Mouse (Mus musculus): ENCODE results near the gene Mfsd11.
"Not testable (repeated sequence)": the region's sequence is repeated elsewhere in the genome, so short reads cannot be mapped to it uniquely, and the experiment has no call there.

Gene Mfsd11

GRCm38 (mm10) chr11:116882446-116882845 lies 30.2 kb downstream of the Mfsd11 start:
- no peak for DNase-seq (ENCODE audit: low spot score)

GRCm38 (mm10) chr11:116884061-116884460 lies 31.8 kb downstream of the Mfsd11 start:
- no peak for DNase-seq (ENCODE audit: low spot score)

GRCm38 (mm10) chr11:116885275-116886151 lies 33.3 kb downstream of the Mfsd11 start:
- DNase-seq (ENCODE audit: low spot score) = peak; percentile 94

GRCm38 (mm10) chr11:116887136-116887535 lies 34.9 kb downstream of the Mfsd11 start:
- DNase-seq (ENCODE audit: low spot score) = no peak

- no peak for DNase-seq (ENCODE audit: low spot score)
Observed at GRCm38 (mm10) chr11:116893532-116894442, 41.5 kb downstream of the Mfsd11 start.

GRCm38 (mm10) chr11:116895402-116895801 lies 43.2 kb downstream of the Mfsd11 start:
- no peak for DNase-seq (ENCODE audit: low spot score)

GRCm38 (mm10) chr11:116899247-116899646 lies 47.0 kb downstream of the Mfsd11 start:
- DNase-seq (ENCODE audit: low spot score) = no peak

- not testable (repeated sequence) for DNase-seq (ENCODE audit: low spot score)
Observed at GRCm38 (mm10) chr11:116902588-116902987, 50.3 kb downstream of the Mfsd11 start.

- no peak for DNase-seq (ENCODE audit: low spot score)
Observed at GRCm38 (mm10) chr11:116905741-116906456, 53.7 kb downstream of the Mfsd11 start.

- no peak for DNase-seq (ENCODE audit: low spot score)
Observed at GRCm38 (mm10) chr11:116913573-116913972, 61.3 kb downstream of the Mfsd11 start.

- DNase-seq (ENCODE audit: low spot score) = no peak
Observed at GRCm38 (mm10) chr11:116914267-116914885, 62.1 kb downstream of the Mfsd11 start.

- DNase-seq (ENCODE audit: low spot score) = no peak
Observed at GRCm38 (mm10) chr11:116915241-116915640, 63.0 kb downstream of the Mfsd11 start.

- no peak for DNase-seq (ENCODE audit: low spot score)
Observed at GRCm38 (mm10) chr11:116917361-116917760, 65.1 kb downstream of the Mfsd11 start.

GRCm38 (mm10) chr11:116918323-116919185 lies 66.3 kb downstream of the Mfsd11 start, which contains the start of gene Mgat5b:
Mgat5b (plus strand) TSS chr11:116918863.
- DNase-seq (ENCODE audit: low spot score) = peak; percentile 89

- DNase-seq (ENCODE audit: low spot score) = peak; percentile 36
Observed at GRCm38 (mm10) chr11:116919186-116920020, 67.2 kb downstream of the Mfsd11 start.

GRCm38 (mm10) chr11:116920746-116921145 lies 68.5 kb downstream of the Mfsd11 start:
- DNase-seq (ENCODE audit: low spot score) = peak; percentile 81

GRCm38 (mm10) chr11:116922058-116922457 lies 69.8 kb downstream of the Mfsd11 start:
- DNase-seq (ENCODE audit: low spot score) = no peak
